Mouse (Mus musculus): Measurements from ENCODE around the gene Acox1.
A peak's percentile ranks its signal among the peaks of the same experiment; 100 is the strongest.

The Acox1 gene

DNA sequence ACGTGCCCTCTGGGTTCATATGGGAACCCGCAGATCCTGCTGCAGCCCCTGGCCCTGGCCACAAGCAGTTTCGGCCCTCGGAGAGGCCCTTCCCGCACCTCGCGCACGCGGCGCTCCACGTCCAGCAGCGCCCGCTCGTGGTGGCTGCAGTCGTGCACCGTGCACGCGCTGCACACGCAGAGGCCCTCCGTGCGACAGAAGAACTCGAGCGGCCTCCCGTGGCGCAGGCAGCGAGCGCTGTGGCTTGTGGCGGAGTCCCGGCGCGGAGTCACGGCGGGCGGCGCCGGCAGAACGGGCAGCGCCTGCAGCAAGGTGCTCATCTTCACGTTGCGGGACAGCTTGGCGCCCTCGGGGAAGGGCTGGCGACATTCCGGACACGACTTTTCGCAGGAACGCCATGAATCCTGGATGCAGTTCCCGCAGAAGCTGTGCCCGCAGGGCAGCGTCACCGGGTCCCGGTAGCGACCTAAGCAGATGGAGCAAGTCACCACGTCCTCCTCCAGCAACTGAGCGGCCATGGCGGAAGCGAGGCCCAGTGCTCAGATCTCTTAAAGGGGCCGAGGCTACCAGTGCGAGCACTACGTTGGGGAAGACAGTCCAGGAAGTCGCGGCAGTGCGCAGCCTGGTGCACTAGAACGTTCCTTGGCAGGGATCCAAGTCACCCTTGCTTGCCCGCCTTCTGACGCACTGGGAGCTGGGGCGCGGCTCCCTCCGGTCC, 68.2 kb downstream of the Acox1 start, which contains the start of gene Trim65:
Gene Trim65, minus strand, starts transcription at position 641 of the 718 bp plus-strand sequence.
- peak; percentile 87 for ATAC-seq (ENCODE audit: low TSS enrichment)

DNA sequence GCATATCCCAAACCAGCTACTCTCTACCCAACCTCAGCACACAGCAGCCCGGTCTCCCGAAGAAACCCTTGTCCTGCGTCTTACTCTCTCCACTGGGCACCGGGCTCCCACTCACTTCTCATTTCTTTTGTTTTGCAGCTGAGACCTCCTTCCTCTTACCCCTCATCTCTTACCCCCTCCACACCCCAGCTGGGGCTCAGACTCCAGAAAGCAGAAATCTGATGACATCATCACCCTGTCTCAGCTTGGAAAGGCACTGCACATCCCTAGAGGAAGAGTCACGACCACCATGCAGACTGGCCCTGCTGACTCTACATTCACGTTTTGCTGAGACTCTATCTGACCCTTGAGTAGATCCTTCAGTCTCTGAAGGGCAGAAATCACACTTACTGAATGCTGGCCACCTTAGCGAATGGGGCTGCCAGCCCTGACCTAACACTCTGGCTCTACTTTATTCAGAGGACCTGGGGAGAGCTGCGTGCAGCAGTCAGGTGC, 68.8 kb downstream of the Acox1 start:
- no peak for ATAC-seq (ENCODE audit: low TSS enrichment)

DNA sequence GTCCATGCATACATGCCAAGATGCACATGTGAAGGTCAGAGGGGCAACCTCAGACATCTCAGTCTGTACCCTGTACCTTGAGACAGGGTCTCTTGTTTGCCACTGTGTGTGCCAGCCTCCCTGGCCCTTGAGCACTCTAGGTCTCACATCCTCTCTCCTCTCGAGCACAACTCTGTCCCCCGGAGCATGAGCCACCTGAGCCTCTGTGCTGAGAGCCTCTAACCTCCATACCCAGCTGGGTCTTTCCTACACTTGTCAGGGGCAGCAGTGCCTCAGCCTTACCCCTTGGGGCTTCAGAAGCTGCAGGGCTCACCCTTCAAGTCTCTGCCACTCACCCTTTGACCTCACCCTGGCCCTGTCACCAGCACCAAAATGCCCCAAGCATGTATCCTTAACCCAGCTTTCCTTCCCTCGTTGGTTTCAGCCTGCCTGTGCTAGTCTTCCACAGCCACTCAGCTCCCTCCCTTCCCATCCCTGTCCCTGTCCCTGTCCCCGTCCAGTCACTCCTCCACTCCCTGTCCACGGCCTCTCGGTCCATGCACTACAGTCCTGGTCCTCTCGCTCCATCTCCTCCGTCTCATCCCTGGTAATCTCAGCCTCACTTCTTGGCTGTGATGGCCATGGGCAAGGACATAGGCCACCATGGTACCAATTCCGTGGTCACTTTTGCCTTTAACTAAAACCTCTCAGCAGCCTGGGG, 69.6 kb downstream of the Acox1 start:
- no peak for ATAC-seq (ENCODE audit: low TSS enrichment)

DNA sequence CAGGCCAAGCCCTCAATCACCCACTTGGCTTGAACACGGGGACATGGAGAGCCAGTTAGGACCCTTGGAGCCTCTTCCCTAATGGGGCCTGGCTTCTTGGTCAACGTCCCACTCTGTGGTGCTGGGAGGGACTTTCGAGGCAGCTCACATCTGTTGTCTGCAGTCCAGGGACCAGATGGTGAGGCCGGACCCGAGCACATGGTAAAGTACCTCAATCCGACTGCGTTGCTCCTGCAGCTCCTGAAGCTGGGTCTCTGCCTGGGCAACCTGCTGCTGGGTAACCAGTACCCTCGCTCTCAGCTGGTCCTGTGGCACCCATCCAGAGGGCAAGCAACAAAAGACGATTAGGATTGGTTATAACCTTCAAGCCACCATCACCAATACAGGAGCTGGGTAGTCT, 70.9 kb downstream of the Acox1 start:
- ATAC-seq (ENCODE audit: low TSS enrichment) = no peak

DNA sequence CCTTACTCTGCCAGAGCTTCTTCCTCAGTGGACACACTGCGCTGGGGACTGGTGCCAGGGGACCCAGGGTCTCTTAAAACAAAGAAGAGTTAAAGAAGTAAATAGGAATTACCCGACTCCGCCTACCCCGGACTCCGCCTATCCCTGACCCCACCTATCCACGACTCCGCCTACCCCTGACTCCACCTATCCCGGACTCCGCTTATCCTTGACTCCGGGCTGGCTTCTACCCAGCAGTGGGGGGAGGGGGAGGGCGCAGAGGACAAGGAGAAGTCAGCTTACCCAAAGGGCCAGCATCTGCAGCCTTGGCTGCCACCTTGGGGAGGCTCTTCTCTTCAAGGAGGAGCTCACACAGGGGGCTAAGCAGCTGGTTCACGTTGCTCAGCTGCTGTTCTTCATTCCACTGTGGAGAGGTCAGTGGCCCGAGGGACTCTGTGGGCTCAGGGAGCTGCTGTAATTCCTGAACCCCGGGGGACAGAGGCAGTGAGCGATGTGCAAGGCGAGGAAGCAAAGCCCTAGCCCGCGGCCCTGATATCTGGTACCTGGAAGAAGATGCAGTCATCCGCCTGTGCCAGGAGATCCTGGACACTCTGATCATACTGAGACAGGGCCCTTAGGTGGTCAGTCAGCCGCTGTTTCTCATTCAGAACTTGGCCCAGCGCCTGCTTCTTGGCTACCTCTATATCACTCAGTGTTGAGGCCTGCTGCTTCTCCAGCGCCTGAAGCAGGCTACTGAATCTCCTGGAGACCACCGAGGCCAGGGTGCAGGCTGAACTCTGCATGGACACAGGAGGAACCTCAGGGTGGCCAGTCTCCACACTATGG, 71.5 kb downstream of the Acox1 start, which contains the start of gene Trim47:
Gene Trim47, minus strand, starts transcription at position 55 of the 825 bp plus-strand sequence.
- no peak for ATAC-seq (ENCODE audit: low TSS enrichment)

DNA sequence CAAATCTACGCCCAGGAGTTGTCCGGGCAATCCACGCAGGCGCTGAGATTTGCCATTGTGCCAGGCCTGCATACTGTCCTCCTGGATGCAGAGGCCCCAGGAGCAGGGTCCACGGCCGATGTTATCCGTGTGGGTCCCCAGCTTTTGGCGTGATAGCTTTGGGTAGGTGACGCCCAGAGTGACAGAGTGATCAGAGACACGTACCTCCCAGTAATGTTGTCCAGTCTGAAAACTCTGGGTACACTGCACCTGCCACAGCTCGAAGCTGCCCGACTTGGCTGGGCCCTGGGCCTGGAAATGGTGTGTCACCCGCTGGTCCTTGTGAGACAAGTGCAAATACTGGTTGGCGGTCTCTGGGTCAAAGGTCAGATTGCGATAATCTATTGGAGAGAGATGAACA, 72.6 kb downstream of the Acox1 start:
- no peak for ATAC-seq (ENCODE audit: low TSS enrichment)
